Mouse (Mus musculus) myocyte (in vitro differentiated cells): ENCODE results near the gene 4930486L24Rik. TPM values are rescaled to one million over a fixed set of nuclear protein-coding genes. Genes with fewer than 3 reads are reported as not detected.

Source experiments
- H3K27me3 ChIP-seq: one replicate; pipeline ENCODE4 v1.6.1; 2011; ENCODE audit not compliant: control insufficient read depth, insufficient read depth, insufficient read length
- H3K36me3 ChIP-seq: one replicate; pipeline ENCODE4 v1.6.1; 2011; ENCODE audit not compliant: control insufficient read depth, insufficient read depth
- H3K4me2 ChIP-seq: one replicate; pipeline ENCODE4 v1.6.1; 2011; ENCODE audit warnings: low read depth, control low read depth
- H3K4me3 ChIP-seq: one replicate; pipeline ENCODE4 v1.5.1; 2011; ENCODE audit warnings: mild to moderate bottlenecking, control low read depth, moderate library complexity
- H3K79me2 ChIP-seq: one replicate; pipeline ENCODE4 v1.6.1; 2011; ENCODE audit not compliant: control insufficient read depth, insufficient read depth
- H3ac ChIP-seq: one replicate; pipeline ENCODE4 v1.6.1; 2011; ENCODE audit not compliant: control insufficient read depth, insufficient read length
- CEBPB ChIP-seq: IDR thresholded peaks from 2 replicates; pipeline ENCODE4 v1.6.1; 2011; ENCODE audit warnings: mild to moderate bottlenecking, moderate library complexity; ENCODE audit not compliant: poor library complexity, insufficient read depth, severe bottlenecking
- E2F4 ChIP-seq: IDR thresholded peaks from one replicate; pipeline ENCODE4 v1.6.1; 2011; ENCODE audit warnings: mild to moderate bottlenecking, control low read depth, moderate library complexity; ENCODE audit not compliant: insufficient read depth
- MAX ChIP-seq: IDR thresholded peaks from one replicate; pipeline ENCODE4 v1.6.1; 2011; ENCODE audit warnings: low read depth, mild to moderate bottlenecking, control low read depth
- MYOD1 ChIP-seq, 3 experiments: IDR thresholded peaks; one replicate each; pipeline ENCODE4 v1.6.1; 2011; ENCODE audit warnings: control low read depth in 2 of 3, low read depth in 2 of 3, mild to moderate bottlenecking in 2 of 3, moderate library complexity in 1 of 3; ENCODE audit not compliant: insufficient read length in 2 of 3, control insufficient read depth in 1 of 3
- MYOG ChIP-seq, 3 experiments: IDR thresholded peaks; one replicate each; pipeline ENCODE4 v1.6.1; 2011; ENCODE audit warnings: control low read depth in 2 of 3, low read depth in 2 of 3, mild to moderate bottlenecking in 2 of 3; ENCODE audit not compliant: insufficient read length in 2 of 3, control insufficient read depth in 1 of 3, insufficient read depth in 1 of 3
- POLR2A ChIP-seq: IDR thresholded peaks from one replicate; pipeline ENCODE4 v1.6.1; 2011; ENCODE audit warnings: low read depth, mild to moderate bottlenecking, control low read depth, moderate library complexity; ENCODE audit not compliant: insufficient read length
- POLR2AphosphoS2 ChIP-seq: IDR thresholded peaks from one replicate; pipeline ENCODE4 v1.6.1; 2011; ENCODE audit warnings: low read depth, control low read depth; ENCODE audit not compliant: insufficient read length
- REST ChIP-seq: IDR thresholded peaks from one replicate; pipeline ENCODE4 v1.6.1; 2011; ENCODE audit warnings: mild to moderate bottlenecking, control low read depth, moderate library complexity; ENCODE audit not compliant: insufficient read depth, insufficient read length
- SRF ChIP-seq: IDR thresholded peaks from one replicate; pipeline ENCODE4 v1.6.1; 2011; ENCODE audit warnings: low read depth; ENCODE audit not compliant: control insufficient read depth, insufficient read length
- TCF12 ChIP-seq: IDR thresholded peaks from one replicate; pipeline ENCODE4 v1.6.1; 2011; ENCODE audit warnings: mild to moderate bottlenecking, control low read depth; ENCODE audit not compliant: poor library complexity, insufficient read depth, severe bottlenecking
- TCF3 ChIP-seq: IDR thresholded peaks from one replicate; pipeline ENCODE4 v1.6.1; 2011; ENCODE audit warnings: low read depth, control low read depth; ENCODE audit not compliant: insufficient read length
- USF1 ChIP-seq: IDR thresholded peaks from one replicate; pipeline ENCODE4 v1.6.1; 2011; ENCODE audit warnings: low read depth, mild to moderate bottlenecking, control low read depth, moderate library complexity
- polyA plus RNA-seq: library from polyadenylated mRNA; unstranded; fragments of >200 nt; fragmentation: generic; extraction: Trizol; gene quantifications from one replicate; pipeline ENCODE4 v1.2.1, GENCODE M21; 2012; ENCODE audit warnings: missing spikeins

Gene 4930486L24Rik
- polyA plus RNA-seq, 1 experiment: 0.29 TPM

DNA sequence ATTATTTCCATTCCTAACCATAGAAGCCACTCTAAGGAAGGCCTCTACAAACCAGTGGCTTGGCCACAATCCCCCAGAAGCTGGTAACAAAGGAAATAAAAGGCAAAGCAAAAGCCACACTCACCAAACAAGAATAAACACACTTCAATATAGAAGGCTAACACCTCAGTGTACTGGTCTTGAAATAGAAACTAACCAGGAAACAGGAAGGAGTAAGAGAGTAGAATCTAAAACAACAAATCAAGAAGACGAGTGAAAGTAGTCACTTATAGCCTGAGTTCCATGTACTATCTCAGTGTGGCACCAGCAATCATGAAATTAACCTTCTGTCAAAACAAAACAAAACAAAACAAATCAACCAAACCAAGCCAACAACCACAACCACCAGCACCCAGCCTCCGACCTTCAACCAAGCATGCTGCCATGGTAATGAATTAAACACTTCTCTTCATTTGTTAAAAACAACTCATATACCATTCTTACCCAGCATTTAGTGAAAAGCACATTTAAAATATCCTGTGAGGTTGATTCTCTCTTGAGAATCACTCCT is 24.8 kb downstream of the 4930486L24Rik start:
- Histone ChIP-seq H3K79me2 (no peaks in the 10 kb centered on the region), H3ac (no peak overlapping the region), H3K4me3 (no peak overlapping the region), H3K27me3 (no peaks in the 10 kb centered on the region), H3K4me2 (no peak overlapping the region), H3K36me3 (no peaks in the 10 kb centered on the region)
- TF ChIP-seq POLR2A: no peak

- Histone ChIP-seq H3K4me3 (no peak overlapping the region), H3K4me2 (no peak overlapping the region), H3K79me2 (no peaks in the 10 kb centered on the region), H3K27me3 (no peaks in the 10 kb centered on the region), H3K36me3 (no peaks in the 10 kb centered on the region), H3ac (no peak overlapping the region)
- TF ChIP-seq POLR2A (no peak), USF1 (no peak), SRF (no peak), REST (no peak), MAX (no peak), TCF3 (no peak), POLR2AphosphoS2 (no peak), MYOD1 (IDR thresholded peaks at IDR 0.05; ENCODE audit: control insufficient read depth in 1 of 3, insufficient read length in 2 of 3, low read depth in 2 of 3) (no peak)
These were observed 38.2 kb downstream of the 4930486L24Rik start for GRCm38 (mm10) chr13:60826052-60826451.

DNA sequence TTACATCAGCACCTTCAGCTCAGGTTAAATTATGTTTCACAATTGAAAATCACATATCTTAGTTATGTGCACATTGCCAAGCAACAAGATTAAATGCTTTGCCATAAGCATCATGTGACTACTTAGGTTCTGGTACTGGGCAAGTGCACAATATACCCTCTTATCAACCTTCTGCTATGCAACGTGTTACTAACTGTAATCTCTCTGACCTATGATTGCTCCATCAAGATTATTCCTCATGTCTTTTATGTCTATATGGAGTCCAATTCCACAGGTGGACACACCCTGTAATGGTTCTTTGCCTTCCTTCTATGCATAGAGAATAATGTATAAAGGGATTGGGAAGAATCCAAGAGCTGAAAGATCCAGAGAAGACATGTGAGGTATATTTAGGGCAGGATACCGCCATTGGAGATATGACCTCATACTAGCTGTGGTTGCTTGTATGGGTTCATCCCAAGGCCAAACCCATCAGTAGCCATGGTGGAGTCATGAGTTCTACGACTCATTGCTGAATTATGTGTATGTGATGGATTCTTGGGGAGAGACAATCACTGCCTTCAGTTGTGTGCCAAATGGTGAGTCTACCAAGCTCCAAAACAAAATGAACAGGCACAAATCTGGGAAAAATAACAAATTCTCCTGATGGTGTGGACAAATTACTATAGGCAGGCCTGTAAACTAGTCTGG is 43.6 kb downstream of the 4930486L24Rik start:
- Histone ChIP-seq H3K79me2 (no peaks in the 10 kb centered on the region), H3ac (no peak overlapping the region), H3K27me3 (no peaks in the 10 kb centered on the region), H3K36me3 (no peaks in the 10 kb centered on the region), H3K4me3 (no peak overlapping the region), H3K4me2 (no peak overlapping the region)
- no peak for TF ChIP-seq CEBPB
- TF ChIP-seq TCF12: no peak
- no peak for TF ChIP-seq TCF3
- TF ChIP-seq MYOG (IDR thresholded peaks at IDR 0.05; ENCODE audit: control insufficient read depth in 1 of 3, insufficient read depth in 1 of 3, insufficient read length in 2 of 3, low read depth in 2 of 3): no peak
- no peak for TF ChIP-seq POLR2A
- no peak for TF ChIP-seq POLR2AphosphoS2

- TF ChIP-seq MYOD1 (IDR thresholded peaks at IDR 0.05; ENCODE audit: control insufficient read depth in 1 of 3, insufficient read length in 2 of 3, low read depth in 2 of 3) (no peak), MAX (no peak), MYOG (IDR thresholded peaks at IDR 0.05; ENCODE audit: control insufficient read depth in 1 of 3, insufficient read depth in 1 of 3, insufficient read length in 2 of 3, low read depth in 2 of 3) (no peak), CEBPB (no peak), TCF12 (no peak), REST (no peak), E2F4 (no peak), POLR2AphosphoS2 (no peak), SRF (no peak), POLR2A (no peak), TCF3 (no peak), USF1 (no peak)
- Histone ChIP-seq H3K36me3 (no peaks in the 10 kb centered on the region), H3K79me2 (no peaks in the 10 kb centered on the region), H3ac (no peak overlapping the region), H3K27me3 (no peaks in the 10 kb centered on the region), H3K4me3 (no peak overlapping the region), H3K4me2 (no peak overlapping the region)
These were observed 44.8 kb downstream of the 4930486L24Rik start for GRCm38 (mm10) chr13:60819469-60819868.

DNA sequence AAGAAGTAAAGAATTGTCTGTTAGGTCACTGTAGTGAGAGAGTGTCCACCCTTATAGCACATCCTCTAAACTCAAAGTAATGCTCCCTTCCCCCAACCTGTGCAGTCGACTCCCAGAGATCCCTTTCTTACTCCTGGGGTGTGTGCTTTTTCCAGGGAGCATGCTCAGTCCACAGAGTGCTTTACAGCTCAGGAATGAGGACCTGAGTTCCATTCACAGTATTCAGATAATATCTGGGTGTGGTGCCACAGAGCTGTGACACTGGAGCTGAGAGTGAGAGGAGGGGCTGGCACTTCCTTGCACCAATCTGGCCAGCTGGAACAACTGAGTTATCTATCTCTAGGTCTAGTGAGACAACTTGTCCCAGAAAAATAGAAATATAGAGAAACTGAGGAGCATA is 50.6 kb downstream of the 4930486L24Rik start:
- Histone ChIP-seq H3K79me2 (no peaks in the 10 kb centered on the region), H3K4me3 (no peak overlapping the region), H3K27me3 (no peaks in the 10 kb centered on the region), H3K36me3 (no peaks in the 10 kb centered on the region), H3K4me2 (no peak overlapping the region), H3ac (no peak overlapping the region)
- TF ChIP-seq MAX: no peak
- TF ChIP-seq CEBPB: no peak
- TF ChIP-seq TCF12: no peak
- TF ChIP-seq POLR2AphosphoS2: no peak
- TF ChIP-seq REST: no peak
